Mouse (Mus musculus) kidney, adult 2 months (tissue): Measurements from ENCODE around the gene Vamp4. TPM values are rescaled to one million over a fixed set of nuclear protein-coding genes. Genes with fewer than 3 reads are reported as not detected.
A peak's percentile ranks its signal among the peaks of the same experiment; 100 is the strongest.

Experiments
- DNase-seq: peaks from one replicate; pipeline ENCODE4 v3.0.0; 2021
- H3K27ac ChIP-seq: fragments of 200-500 bp; 2 replicates; pipeline ENCODE4 v1.5.1; 2012; ENCODE audit warnings: low read depth, low read length, control low read depth, inconsistent platforms; ENCODE audit not compliant: insufficient read depth
- H3K27me3 ChIP-seq: fragments of 200-500 bp; replicated peaks from 2 replicates; pipeline ENCODE4 v1.6.1; 2012; ENCODE audit warnings: mild to moderate bottlenecking, moderate library complexity, low read length, inconsistent platforms; ENCODE audit not compliant: control insufficient read depth, insufficient read depth
- H3K36me3 ChIP-seq: fragments of 200-500 bp; 2 replicates; pipeline ENCODE4 v1.6.1; 2012; ENCODE audit warnings: mild to moderate bottlenecking, moderate library complexity, low read length, inconsistent platforms; ENCODE audit not compliant: control insufficient read depth, insufficient read depth
- H3K4me1 ChIP-seq: fragments of 200-500 bp; 2 replicates; pipeline ENCODE4 v1.6.1; 2011; ENCODE audit warnings: low read length; ENCODE audit not compliant: control insufficient read depth, insufficient read depth
- H3K4me3 ChIP-seq: fragments of 200-500 bp; 2 replicates; pipeline ENCODE4 v1.5.1; 2011; ENCODE audit warnings: mild to moderate bottlenecking, low read depth, low read length, control low read depth; ENCODE audit not compliant: insufficient read depth
- CTCF ChIP-seq: fragments of 200-500 bp; conservative IDR thresholded peaks from 2 replicates; pipeline ENCODE4 v1.5.1; 2011; ENCODE audit warnings: low read depth, mild to moderate bottlenecking, control low read depth, low read length, moderate library complexity, mixed read lengths; ENCODE audit not compliant: insufficient read depth, insufficient read length
- POLR2A ChIP-seq: fragments of 200-500 bp; IDR thresholded peaks from one replicate; pipeline ENCODE4 v1.6.1; 2011; ENCODE audit warnings: low read depth, low read length, control low read depth
- WGBS: fragments of 180-500 bp; shearing (Covaris S2); methylation state at CpG from one replicate; pipeline ENCODE4 v1.1.7; 2018; 5-methylcytosine and 5-hydroxymethylcytosine counted together
- polyA plus RNA-seq: library from polyadenylated mRNA; depleted of rRNA; stranded (reverse); fragments of >200 nt; gene quantifications from 2 replicates; pipeline ENCODE4 v1.2.3, GENCODE M21; 2012

Gene Vamp4
- polyA plus RNA-seq, 1 experiment: 11.4 TPM

- Histone ChIP-seq H3K27ac (no peak overlapping the region), H3K4me1 (peaks cover 7% of the 10 kb centered on the region; the same call in 1 of the 2 replicates), H3K4me3 (peak overlapping the region; percentile 81), H3K36me3 (no peaks in the 10 kb centered on the region; the same call in 1 of the 2 replicates), H3K27me3 (no peaks in the 10 kb centered on the region)
- TF ChIP-seq CTCF: no peak
- no peak for TF ChIP-seq POLR2A
- under 1% methylated on average over 10 of the region's 10 CpGs for WGBS
- no peak for DNase-seq
Observed at GRCm38 (mm10) chr1:162547607-162548006, 22.7 kb upstream of the Vamp4 start.

GRCm38 (mm10) chr1:162548016-162548916 lies 22.0 kb upstream of the Vamp4 start, which contains the start of gene Mettl13:
Gene Mettl13 (minus strand): TSS chr1:162548551.
- no peaks in the 10 kb centered on the region for H3K36me3 ChIP-seq
- DNase-seq: peak; percentile 94
- under 1% methylated on average over 52 of the region's 52 CpGs for WGBS
- H3K4me3 ChIP-seq: peak within 1 kb of the TSS; percentile 81
- TF ChIP-seq CTCF (no peak), POLR2A (peak; percentile 66)
- H3K4me1 ChIP-seq: peaks cover 7% of the 10 kb centered on the region; the same call in 1 of the 2 replicates
- H3K27ac ChIP-seq: peak within 1 kb of the TSS; percentile 66
- H3K27me3 ChIP-seq: no peaks in the 10 kb centered on the region

- Histone ChIP-seq H3K4me3 (peak overlapping the region; percentile 67; the same call in 1 of the 2 replicates), H3K4me1 (peaks cover 7% of the 10 kb centered on the region; the same call in 1 of the 2 replicates), H3K36me3 (no peaks in the 10 kb centered on the region), H3K27me3 (no peaks in the 10 kb centered on the region), H3K27ac (peak overlapping the region; percentile 66)
- 44% methylated on average over 10 of the region's 10 CpGs for WGBS
- TF ChIP-seq CTCF (no peak), POLR2A (no peak)
- DNase-seq: no peak
Observed at GRCm38 (mm10) chr1:162548917-162549613, 21.2 kb upstream of the Vamp4 start.

GRCm38 (mm10) chr1:162549615-162550283 lies 20.6 kb upstream of the Vamp4 start:
- Histone ChIP-seq H3K4me1 (peaks cover 7% of the 10 kb centered on the region; the same call in 1 of the 2 replicates), H3K27me3 (no peaks in the 10 kb centered on the region), H3K36me3 (no peaks in the 10 kb centered on the region), H3K4me3 (no peak overlapping the region), H3K27ac (no peak overlapping the region)
- DNase-seq: peak; percentile 40
- 79% methylated on average over 5 of the region's 5 CpGs for WGBS
- TF ChIP-seq CTCF (0 out of 2 replicates have a peak, but pooled peaks have one; percentile 21), POLR2A (no peak)

GRCm38 (mm10) chr1:162552956-162553355 lies 17.4 kb upstream of the Vamp4 start:
- DNase-seq: no peak
- no peaks in the 10 kb centered on the region for H3K4me1 ChIP-seq
- TF ChIP-seq CTCF (no peak), POLR2A (no peak)
- H3K27ac ChIP-seq: no peak overlapping the region
- H3K36me3 ChIP-seq: no peaks in the 10 kb centered on the region
- H3K4me3 ChIP-seq: no peak overlapping the region
- 90% methylated on average over 9 of the region's 9 CpGs for WGBS
- no peaks in the 10 kb centered on the region for H3K27me3 ChIP-seq

GRCm38 (mm10) chr1:162554193-162554592 lies 16.1 kb upstream of the Vamp4 start:
- Histone ChIP-seq H3K4me3 (no peak overlapping the region), H3K36me3 (no peaks in the 10 kb centered on the region), H3K4me1 (no peaks in the 10 kb centered on the region), H3K27ac (no peak overlapping the region), H3K27me3 (no peaks in the 10 kb centered on the region)
- 74% methylated on average over 3 of the region's 3 CpGs for WGBS
- TF ChIP-seq POLR2A (no peak), CTCF (no peak)
- no peak for DNase-seq

- Histone ChIP-seq H3K27me3 (no peaks in the 10 kb centered on the region), H3K4me3 (no peak overlapping the region), H3K4me1 (no peaks in the 10 kb centered on the region), H3K36me3 (no peaks in the 10 kb centered on the region), H3K27ac (no peak overlapping the region)
- 74% methylated on average over 1 of the region's 1 CpGs for WGBS
- no peak for TF ChIP-seq CTCF
- no peak for TF ChIP-seq POLR2A
- DNase-seq: no peak
Observed at GRCm38 (mm10) chr1:162563236-162563635, 7.1 kb upstream of the Vamp4 start.
